Mouse (Mus musculus) neutrophil, adult 5-6 weeks (primary cell): ENCODE results near the gene Lck. TPM values are rescaled to one million over a fixed set of nuclear protein-coding genes. Genes with fewer than 3 reads are reported as not detected.

Experiments
- total RNA-seq: library from RNA; stranded (forward); fragments of 200-1000 nt; gene quantifications from 2 replicates; pipeline ENCODE4 v1.2.3, GENCODE M21; 2017

The Lck gene
- total RNA-seq, 1 experiment from 2014 or later = 54.2 TPM

Other genes with a start within 250 kb of the Lck start
- 61.8 and 63.2 TPM in 2 replicates for gene Rbbp4, start 238.3 kb downstream of the Lck start, total RNA-seq
- gene Zbtb8os, start 237.9 kb downstream of the Lck start, total RNA-seq = 52.5 and 55.0 TPM in 2 replicates
- gene Zbtb8a, start 195.5 kb downstream of the Lck start, total RNA-seq = 2.3 and 3.3 TPM in 2 replicates
- not detected in 2 replicates for gene Zbtb8b, start 132.8 kb downstream of the Lck start, total RNA-seq
- gene Bsdc1, start 112.1 kb downstream of the Lck start, total RNA-seq = 94.7 and 122 TPM in 2 replicates
- not detected in 2 replicates for gene Tssk3, start 82.6 kb downstream of the Lck start, total RNA-seq
- gene Fam229a, start 82.5 kb downstream of the Lck start, total RNA-seq = not detected in 2 replicates
- 97.5 and 100 TPM in 2 replicates for gene Marcksl1, start 60.1 kb downstream of the Lck start, total RNA-seq
- gene Hdac1, start 30.9 kb downstream of the Lck start, total RNA-seq = 81.6 and 87.7 TPM in 2 replicates
- gene Fam167b, start 4.9 kb upstream of the Lck start, total RNA-seq = 0.98 TPM in 1 of 2 replicates, not detected in the other
- 72.7 and 74.6 TPM in 2 replicates for gene Eif3i, start 27.0 kb upstream of the Lck start, total RNA-seq
- gene Tmem234, start 27.0 kb upstream of the Lck start, total RNA-seq = 164 TPM in 2 replicates
- gene Dcdc2b, start 40.6 kb upstream of the Lck start, total RNA-seq = 0.49 and 3.8 TPM in 2 replicates
- 25.7 and 27.5 TPM in 2 replicates for gene Iqcc, start 45.5 kb upstream of the Lck start, total RNA-seq
- 42.6 and 53.2 TPM in 2 replicates for gene Ccdc28b, start 50.3 kb upstream of the Lck start, total RNA-seq
- 39.2 and 41.5 TPM in 2 replicates for gene Txlna, start 67.4 kb upstream of the Lck start, total RNA-seq
- gene Kpna6, start 99.1 kb upstream of the Lck start, total RNA-seq = 23.9 and 27.9 TPM in 2 replicates
- 4.4 and 5.0 TPM in 2 replicates for gene Tmem39b, start 123.2 kb upstream of the Lck start, total RNA-seq
- gene Khdrbs1, start 168.7 kb upstream of the Lck start, total RNA-seq = 102 and 104 TPM in 2 replicates
- gene Ptp4a2, start 237.6 kb upstream of the Lck start, total RNA-seq = 328 and 348 TPM in 2 replicates